Mouse (Mus musculus) stomach, postnatal 0 days (tissue): ENCODE measurements at regions not wholly inside any gene's neighbourhood (a gene's known extent, or its start where the extent isn't known, plus 50 kb on each side); places are given as distances from the start of the nearest gene placed in this dataset.

Source experiments
- CTCF ChIP-seq: IDR thresholded peaks from 2 replicates; pipeline ENCODE4 v1.5.1; 2016; ENCODE audit warnings: antibody characterized with exemption, low read depth, mild to moderate bottlenecking, moderate library complexity
- EP300 ChIP-seq: optimal IDR thresholded peaks from 2 replicates; pipeline ENCODE3; 2016; ENCODE audit warnings: antibody characterized with exemption

DNA sequence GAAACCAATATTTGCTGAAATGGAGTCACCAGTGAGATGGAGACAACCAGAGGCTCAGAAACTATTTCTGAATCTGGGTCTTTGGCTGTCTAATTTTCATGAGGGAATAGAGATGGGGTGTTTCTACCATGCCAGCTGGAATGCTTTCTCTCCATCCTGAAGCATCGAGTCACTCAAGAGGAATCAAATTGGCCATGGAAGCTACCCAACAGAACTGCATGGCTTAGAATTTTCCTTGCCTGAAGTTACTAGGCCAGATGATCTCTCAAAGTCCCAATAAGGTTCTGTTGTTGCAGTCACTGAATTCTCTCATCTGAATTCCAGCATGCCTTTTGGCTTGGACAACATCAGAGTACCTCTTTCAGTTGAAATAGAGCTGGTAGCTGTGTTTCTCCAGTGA, 2986.7 kb upstream of the 5930422O12Rik start:
- TF ChIP-seq CTCF, result no peak
- no peak for TF ChIP-seq EP300
